Mouse (Mus musculus) liver, embryonic 15.5 days (tissue): ENCODE results near the gene Tmem104. TPM values are rescaled to one million over a fixed set of nuclear protein-coding genes. Genes with fewer than 3 reads are reported as not detected.
A peak's percentile ranks its signal among the peaks of the same experiment; 100 is the strongest.

ENCODE experiments used
- ATAC-seq: fragments of 200-750 bp; cut with Nextera tagmentation; 2 replicates; pipeline ENCODE4 v1.8.0; 2017; ENCODE audit warnings: moderate number of reproducible peaks, mild to moderate bottlenecking, moderate library complexity; ENCODE audit not compliant: insufficient read depth
- H3K27ac ChIP-seq: fragments of 300-500 bp; sonication (generic); replicated peaks from 2 replicates; pipeline ENCODE4 v1.5.1; 2015; ENCODE audit warnings: mild to moderate bottlenecking, inconsistent platforms
- H3K27me3 ChIP-seq: fragments of 300-500 bp; sonication (generic); 2 replicates; pipeline ENCODE4 v1.6.1; 2015; ENCODE audit warnings: mild to moderate bottlenecking, inconsistent platforms
- H3K36me3 ChIP-seq: fragments of 300-500 bp; sonication (generic); replicated peaks from 2 replicates; pipeline ENCODE4 v1.6.1; 2015; ENCODE audit warnings: moderate library complexity, mild to moderate bottlenecking, inconsistent platforms
- H3K4me1 ChIP-seq: fragments of 300-500 bp; sonication (generic); replicated peaks from 2 replicates; pipeline ENCODE4 v1.6.1; 2015; ENCODE audit warnings: inconsistent platforms
- H3K4me2 ChIP-seq: fragments of 300-500 bp; sonication (generic); 2 replicates; pipeline ENCODE4 v1.6.1; 2015; ENCODE audit warnings: moderate library complexity, mild to moderate bottlenecking, inconsistent platforms
- H3K4me3 ChIP-seq: fragments of 300-500 bp; sonication (generic); replicated peaks from 2 replicates; pipeline ENCODE4 v1.5.1; 2015; ENCODE audit warnings: mild to moderate bottlenecking, inconsistent platforms
- H3K9ac ChIP-seq: fragments of 300-500 bp; sonication (generic); 2 replicates; pipeline ENCODE4 v1.6.1; 2015; ENCODE audit warnings: moderate library complexity, mild to moderate bottlenecking, inconsistent platforms
- H3K9me3 ChIP-seq: fragments of 300-500 bp; sonication (generic); replicated peaks from 2 replicates; pipeline ENCODE4 v1.6.1; 2016; ENCODE audit warnings: inconsistent platforms
- WGBS: fragments of 180-500 bp; shearing (Covaris S2); methylation state at CpG from one replicate; pipeline ENCODE4 v1.1.7; 2015; ENCODE audit warnings: mixed read lengths; ENCODE audit not compliant: insufficient replicate concordance; 5-methylcytosine and 5-hydroxymethylcytosine counted together
- polyA plus RNA-seq: library from polyadenylated mRNA; unstranded; fragments of >200 nt; fragmentation: Nextera tagmentation; extraction: Ambion mirVana; gene quantifications from 2 replicates; pipeline ENCODE4 v1.2.1, GENCODE M21; 2015

The Tmem104 gene
- polyA plus RNA-seq, 1 experiment from 2014 or later, result 6.0 TPM

DNA sequence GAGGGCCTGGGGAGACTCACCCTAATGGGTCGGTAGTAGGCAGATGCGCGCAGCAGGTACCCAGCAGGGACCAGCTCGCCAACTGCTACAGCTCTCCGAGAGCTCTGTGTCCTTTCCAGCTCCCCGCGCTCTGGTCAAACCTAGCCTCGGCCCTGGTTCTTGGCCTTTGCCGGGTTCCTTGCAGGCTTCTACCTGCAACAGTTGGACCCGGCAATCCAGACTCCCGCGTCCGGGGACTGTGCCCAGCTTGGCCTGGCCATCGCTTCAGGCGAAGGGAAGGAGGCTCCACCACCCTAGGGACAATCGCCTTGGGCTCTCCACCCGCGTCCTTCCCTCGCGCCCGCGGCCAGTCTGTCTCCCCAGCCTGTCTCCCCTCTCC, 79.1 kb downstream of the Tmem104 start:
- peak overlapping the region; percentile 21; the same call in 1 of the 2 replicates for H3K4me3 ChIP-seq
- H3K9ac ChIP-seq, result no peak overlapping the region
- peaks cover 15% of the 10 kb centered on the region for H3K4me1 ChIP-seq
- WGBS, result 3% methylated on average over 22 of the region's 22 CpGs
- H3K27me3 ChIP-seq, result peaks cover 79% of the 10 kb centered on the region
- H3K27ac ChIP-seq, result no peak overlapping the region
- ATAC-seq, result no peak; the same call in 1 of the 2 replicates
- H3K9me3 ChIP-seq, result no peaks in the 10 kb centered on the region
- peaks cover 5% of the 10 kb centered on the region; the same call in 1 of the 2 replicates for H3K36me3 ChIP-seq
- peak overlapping the region; percentile 47 for H3K4me2 ChIP-seq

GRCm38 (mm10) chr11:115267061-115267883, 80.0 kb downstream of the Tmem104 start, which contains the start of gene Grin2c:
Grin2c (minus strand) TSS chr11:115267243.
- Histone ChIP-seq H3K36me3 (peaks cover 5% of the 10 kb centered on the region; the same call in 1 of the 2 replicates), H3K27me3 (peaks cover 70% of the 10 kb centered on the region), H3K4me1 (peaks cover 15% of the 10 kb centered on the region), H3K9ac (no peak within 1 kb of the TSS), H3K4me3 (peak within 1 kb of the TSS; percentile 21), H3K4me2 (peak within 1 kb of the TSS; percentile 47), H3K9me3 (no peaks in the 10 kb centered on the region), H3K27ac (no peak within 1 kb of the TSS)
- ATAC-seq, result no peak
- 6% methylated on average over 48 of the region's 50 CpGs for WGBS

DNA sequence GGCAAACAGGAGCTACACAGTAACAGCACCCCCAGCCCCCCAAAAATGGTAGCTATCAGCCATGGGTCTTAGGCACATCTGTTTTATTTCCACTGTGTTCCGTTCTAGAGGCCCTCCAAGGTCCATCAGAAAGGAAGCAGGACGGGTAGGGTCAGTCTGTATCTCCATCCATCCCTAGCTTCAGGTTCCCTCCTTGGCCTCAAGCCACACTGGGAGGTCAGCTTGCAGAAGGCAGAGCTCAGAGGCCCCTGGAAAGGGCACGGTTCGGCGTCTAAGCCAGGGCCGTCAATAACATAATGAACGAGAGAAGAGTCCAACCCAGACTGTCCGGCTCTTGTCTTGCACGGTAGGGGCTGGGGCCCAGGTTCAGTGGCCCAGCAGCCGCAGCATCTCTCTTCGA, 80.7 kb downstream of the Tmem104 start:
- WGBS, result 71% methylated on average over 11 of the region's 11 CpGs

DNA sequence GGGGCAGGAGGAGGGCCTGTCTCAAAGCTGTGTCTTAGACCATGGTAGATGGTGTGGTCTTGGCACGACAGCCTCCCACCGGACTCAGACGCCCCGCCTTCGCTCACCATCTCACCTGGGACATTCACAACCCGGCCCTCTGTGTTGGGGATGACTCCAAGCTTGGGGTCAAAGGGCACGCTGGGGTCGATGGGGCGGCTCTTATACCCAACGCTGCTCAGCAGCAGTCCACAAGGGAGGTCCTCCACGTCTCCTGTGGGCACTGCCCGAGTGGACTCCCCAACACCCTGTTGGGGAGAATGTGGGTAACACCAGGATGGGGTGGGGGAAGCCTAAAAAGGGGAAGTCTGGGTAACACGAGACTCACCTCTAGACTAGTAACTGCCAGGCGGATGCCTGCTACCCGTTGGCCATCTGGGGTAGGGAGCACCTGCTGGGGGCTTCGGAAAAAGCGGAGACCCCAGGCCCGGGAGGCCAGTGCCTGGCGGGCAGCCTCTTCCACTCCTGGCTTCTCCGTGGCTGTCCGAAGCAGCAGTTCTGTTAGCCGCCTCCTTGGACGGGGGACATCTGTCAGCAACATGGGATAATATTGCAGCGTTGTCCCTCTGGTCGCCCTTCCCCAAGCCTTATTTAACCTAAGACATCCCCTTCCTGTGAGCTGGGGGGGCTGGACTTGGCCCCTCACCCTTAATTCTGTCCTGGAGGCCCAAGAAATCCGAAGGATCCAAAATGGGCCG, 82.2 kb downstream of the Tmem104 start:
- no peak overlapping the region for H3K4me2 ChIP-seq
- no peak overlapping the region for H3K27ac ChIP-seq
- ATAC-seq, result no peak
- peaks cover 33% of the 10 kb centered on the region for H3K4me1 ChIP-seq
- H3K9ac ChIP-seq, result no peak overlapping the region
- peaks cover 48% of the 10 kb centered on the region for H3K27me3 ChIP-seq
- H3K9me3 ChIP-seq, result no peaks in the 10 kb centered on the region
- peaks cover 5% of the 10 kb centered on the region; the same call in 1 of the 2 replicates for H3K36me3 ChIP-seq
- 71% methylated on average over 27 of the region's 27 CpGs for WGBS
- no peak overlapping the region for H3K4me3 ChIP-seq

More for the DNA sequence above, 80.7 kb downstream of the Tmem104 start:
- Histone ChIP-seq H3K4me1 (peaks cover 19% of the 10 kb centered on the region), H3K4me2 (no peak overlapping the region), H3K27me3 (peaks cover 63% of the 10 kb centered on the region), H3K4me3 (no peak overlapping the region), H3K9me3 (no peaks in the 10 kb centered on the region), H3K27ac (no peak overlapping the region), H3K36me3 (peaks cover 5% of the 10 kb centered on the region; the same call in 1 of the 2 replicates), H3K9ac (no peak overlapping the region)
- ATAC-seq, result no peak

DNA sequence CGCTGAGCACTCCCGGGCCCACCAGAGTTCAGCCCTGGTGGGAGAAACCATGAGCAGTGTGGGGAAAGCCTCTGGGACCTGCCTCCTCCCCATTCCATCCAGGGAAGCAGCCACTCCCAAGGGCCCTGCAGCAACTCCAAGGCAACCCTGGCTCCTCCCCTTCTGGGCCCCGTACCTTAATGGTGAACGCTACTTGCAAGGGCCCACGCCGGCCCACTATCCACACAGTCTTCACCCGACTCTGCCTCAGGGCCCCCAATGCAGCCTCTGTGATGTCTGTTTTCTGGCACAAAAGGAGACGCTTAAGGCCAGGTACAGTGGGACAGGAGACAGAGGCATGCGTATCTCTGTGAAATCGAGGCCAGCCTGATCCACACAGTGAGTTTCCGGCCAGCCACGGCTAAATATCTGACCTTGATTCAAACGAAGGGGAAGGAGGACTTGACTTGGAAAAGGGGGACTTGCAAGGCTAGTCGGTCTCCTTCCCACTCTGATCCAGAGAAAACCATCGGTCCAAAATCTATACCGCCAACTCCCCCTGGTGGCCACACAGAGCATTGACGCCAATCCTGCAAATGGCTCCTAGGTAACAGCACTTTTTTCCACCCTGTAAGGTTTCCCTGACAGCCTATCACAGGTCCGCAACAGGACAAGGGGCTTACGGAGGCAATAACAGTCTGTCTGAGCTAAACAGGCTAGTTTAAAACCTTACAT, 83.0 kb downstream of the Tmem104 start:
- H3K36me3 ChIP-seq, result peaks cover 5% of the 10 kb centered on the region; the same call in 1 of the 2 replicates
- whole genome bisulfite sequencing, result 37% methylated on average over 19 of the region's 19 CpGs
- ATAC-seq, result no peak
- H3K27me3 ChIP-seq, result peaks cover 40% of the 10 kb centered on the region
- H3K9ac ChIP-seq, result no peak overlapping the region
- no peaks in the 10 kb centered on the region for H3K9me3 ChIP-seq
- H3K27ac ChIP-seq, result no peak overlapping the region
- H3K4me1 ChIP-seq, result peaks cover 39% of the 10 kb centered on the region
- H3K4me3 ChIP-seq, result no peak overlapping the region
- no peak overlapping the region for H3K4me2 ChIP-seq

DNA sequence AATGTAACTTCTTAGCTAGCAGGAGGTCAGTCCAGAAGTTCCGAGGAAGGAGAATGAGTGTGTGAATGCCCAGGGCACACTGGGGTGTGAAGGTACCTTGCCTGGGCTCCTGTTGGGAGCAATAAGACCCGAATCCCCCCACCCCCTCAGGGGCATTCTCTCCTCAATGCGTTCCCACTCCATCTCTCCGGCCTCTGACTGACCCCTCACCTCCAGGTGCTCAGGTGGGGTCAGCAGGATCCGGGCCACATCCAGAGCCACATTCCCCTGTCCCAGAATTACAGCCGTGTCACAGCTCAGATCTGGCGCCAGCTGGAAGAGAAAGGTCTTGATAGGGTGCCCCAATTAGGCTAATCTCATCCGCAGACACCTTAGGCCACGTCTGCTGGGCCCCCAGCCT, 83.8 kb downstream of the Tmem104 start:
- 67% methylated on average over 9 of the region's 9 CpGs for WGBS
- Histone ChIP-seq H3K27me3 (peaks cover 32% of the 10 kb centered on the region), H3K4me3 (no peak overlapping the region), H3K9me3 (no peaks in the 10 kb centered on the region), H3K9ac (no peak overlapping the region), H3K4me2 (no peak overlapping the region), H3K36me3 (peaks cover 5% of the 10 kb centered on the region; the same call in 1 of the 2 replicates), H3K4me1 (peaks cover 44% of the 10 kb centered on the region), H3K27ac (no peak overlapping the region)
- no peak for ATAC-seq

- peaks cover 48% of the 10 kb centered on the region for H3K4me1 ChIP-seq
- ATAC-seq, result no peak
- peaks cover 5% of the 10 kb centered on the region; the same call in 1 of the 2 replicates for H3K36me3 ChIP-seq
- WGBS, result 68% methylated on average over 10 of the region's 10 CpGs
- peaks cover 28% of the 10 kb centered on the region for H3K27me3 ChIP-seq
- no peak overlapping the region for H3K27ac ChIP-seq
- no peak overlapping the region for H3K4me3 ChIP-seq
- no peak overlapping the region for H3K4me2 ChIP-seq
- H3K9me3 ChIP-seq, result no peaks in the 10 kb centered on the region
- H3K9ac ChIP-seq, result no peak overlapping the region
Measured at GRCm38 (mm10) chr11:115271481-115271880, 84.2 kb downstream of the Tmem104 start.

DNA sequence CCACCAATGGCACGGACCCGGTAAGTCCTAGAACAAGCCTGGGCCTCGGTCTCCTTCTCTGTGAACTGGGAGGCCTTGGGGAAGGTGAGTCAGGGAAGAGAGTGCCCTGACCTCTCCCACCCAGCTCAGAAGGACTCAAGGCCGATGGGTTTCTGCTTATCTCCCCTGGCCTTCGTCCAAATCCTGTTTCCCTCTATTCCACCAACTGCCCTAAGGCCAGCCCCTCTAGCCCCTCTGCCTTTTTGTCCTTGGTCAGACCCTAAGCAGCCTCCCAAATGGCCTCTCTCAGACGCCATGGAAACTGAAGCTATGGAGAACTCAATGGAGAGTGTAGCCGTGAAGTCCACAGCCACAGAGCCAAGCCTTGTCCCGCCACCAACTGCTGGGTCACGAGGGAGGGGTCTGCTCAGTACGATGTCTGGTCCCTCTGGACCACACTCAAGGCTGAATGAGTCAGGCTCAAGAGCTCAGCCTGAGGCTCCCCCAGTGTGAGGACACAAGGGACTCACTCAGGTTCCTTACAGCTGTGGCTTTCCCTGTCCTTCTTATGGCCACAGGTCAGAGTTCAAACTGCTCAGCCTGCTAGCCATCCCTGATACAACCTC, 85.7 kb downstream of the Tmem104 start:
- Histone ChIP-seq H3K4me3 (no peak overlapping the region), H3K4me2 (no peak overlapping the region), H3K9ac (no peak overlapping the region), H3K4me1 (peaks cover 50% of the 10 kb centered on the region), H3K27ac (no peak overlapping the region), H3K27me3 (peaks cover 13% of the 10 kb centered on the region), H3K36me3 (peaks cover 5% of the 10 kb centered on the region; the same call in 1 of the 2 replicates), H3K9me3 (no peaks in the 10 kb centered on the region)
- ATAC-seq, result no peak
- 57% methylated on average over 10 of the region's 10 CpGs for WGBS

GRCm38 (mm10) chr11:115273735-115274134, 86.4 kb downstream of the Tmem104 start:
- H3K27me3 ChIP-seq, result peaks cover 5% of the 10 kb centered on the region; the same call in 1 of the 2 replicates
- peaks cover 56% of the 10 kb centered on the region for H3K4me1 ChIP-seq
- H3K9ac ChIP-seq, result no peak overlapping the region
- no peak overlapping the region for H3K4me2 ChIP-seq
- peaks cover 5% of the 10 kb centered on the region; the same call in 1 of the 2 replicates for H3K36me3 ChIP-seq
- H3K27ac ChIP-seq, result no peak overlapping the region
- no peak overlapping the region for H3K4me3 ChIP-seq
- 49% methylated on average over 7 of the region's 7 CpGs for WGBS
- no peak for ATAC-seq
- no peaks in the 10 kb centered on the region for H3K9me3 ChIP-seq

GRCm38 (mm10) chr11:115274178-115274577, 86.9 kb downstream of the Tmem104 start:
- Histone ChIP-seq H3K9me3 (no peaks in the 10 kb centered on the region), H3K4me3 (no peak overlapping the region), H3K36me3 (peaks cover 2% of the 10 kb centered on the region; the same call in 1 of the 2 replicates), H3K4me2 (no peak overlapping the region), H3K27ac (no peak overlapping the region), H3K4me1 (peaks cover 56% of the 10 kb centered on the region), H3K9ac (no peak overlapping the region), H3K27me3 (peaks cover under 1% of the 10 kb centered on the region; the same call in 1 of the 2 replicates)
- ATAC-seq, result no peak
- WGBS, result 62% methylated on average over 7 of the region's 7 CpGs
